Mouse (Mus musculus): ENCODE measurements at regions not wholly inside any gene's neighbourhood (a gene's known extent, or its start where the extent isn't known, plus 50 kb on each side); places are given as distances from the start of the nearest gene placed in this dataset.

- no peak for TF ChIP-seq CTCF (IDR thresholded peaks at IDR 0.05; ENCODE audit: low read depth, low read length)
- TF ChIP-seq TAL1 (conservative IDR thresholded peaks at IDR 0.05; ENCODE audit: low read depth, low read length) = no peak
- no peak for TF ChIP-seq GATA1 (IDR thresholded peaks at IDR 0.05; ENCODE audit: borderline replicate concordance, low read length)
- TF ChIP-seq GATA2 (IDR thresholded peaks at IDR 0.05; ENCODE audit: borderline replicate concordance, low read depth, low read length) = no peak
- no peak for TF ChIP-seq POLR2AphosphoS5 (IDR thresholded peaks at IDR 0.05; ENCODE audit: insufficient replicate concordance, low read depth, low read length)
These were observed 75.4 kb upstream of the Wscd1 start for GRCm38 (mm10) chr11:71674319-71674718.
